Mouse (Mus musculus) left cerebral cortex, postnatal 36 days (tissue): Measurements from ENCODE around the gene AI464131. TPM values are rescaled to one million over a fixed set of nuclear protein-coding genes. Genes with fewer than 3 reads are reported as not detected.

ENCODE experiments used
- DNase-seq, 2 experiments: peaks; one replicate each; pipeline ENCODE4 v3.0.0; 2021 to 2022; ENCODE audit warnings: low spot score in 2 of 2, mixed read lengths in 1 of 2
- intact Hi-C: fragments of 180-260 bp; cut with DNase I; formaldehyde crosslinking; loops from one replicate; pipeline ENCODE4 v1.15.1; 2025
- total RNA-seq, 2 experiments: library from RNA; stranded (reverse); gene quantifications; 2 replicates each; pipeline ENCODE4 v1.2.3; 2021

Gene AI464131
- total RNA-seq, result 10 to 100 TPM; 31.8 to 32.1 TPM

DNA sequence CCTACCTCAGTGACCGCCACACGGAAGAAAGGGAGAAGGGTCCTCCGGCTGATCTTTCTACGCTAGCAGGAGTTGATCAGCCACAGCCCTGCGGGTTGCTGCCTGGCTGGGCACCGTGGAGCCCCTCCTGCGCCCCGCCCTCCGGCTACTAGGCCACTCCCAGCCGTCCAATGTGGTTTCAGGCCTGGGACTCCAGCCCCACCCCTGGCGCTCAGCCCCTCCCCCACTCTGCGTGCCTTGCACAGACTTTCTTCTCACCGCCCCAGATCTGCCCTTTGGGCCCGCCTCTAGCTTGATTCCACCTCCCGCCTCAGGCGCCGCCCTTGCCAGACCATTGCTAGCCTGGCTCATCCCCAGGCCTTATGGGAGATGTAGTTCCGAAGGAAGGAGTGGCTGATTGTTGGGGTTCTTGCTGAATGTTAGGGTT lies at the start of gene AI464131:
Gene AI464131 (minus strand): TSS at position 91 of the 427 bp plus-strand sequence.
- intact Hi-C loops, result loop anchor here (1.0 kb wide), 1 partner anchor 23 kb away; no protein-coding TSS in a partner anchor
- peak; percentile 89 for DNase-seq

DNA sequence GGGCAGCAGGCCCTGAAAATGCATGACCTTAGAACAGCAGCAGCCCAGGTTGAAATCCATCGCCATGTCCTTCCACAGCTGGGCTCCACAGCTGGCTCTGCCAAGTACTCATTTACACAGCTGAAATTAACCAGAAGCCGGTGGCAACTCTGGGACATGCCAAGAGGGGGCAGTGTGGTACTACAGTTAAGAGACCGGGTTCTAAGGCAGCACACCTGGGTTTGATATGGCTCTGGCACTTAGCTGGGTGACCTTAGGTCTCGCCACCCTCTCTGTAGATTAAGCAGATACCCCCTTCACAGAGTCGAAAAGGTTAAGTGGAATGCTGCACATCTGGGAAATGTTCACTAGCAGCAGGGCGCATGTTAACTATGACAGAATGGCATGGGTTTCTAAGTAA lies 49.7 kb upstream of the AI464131 start:
- intact Hi-C loops, result loop anchor here (5.0 kb wide), 2 partner anchors 100 to 155 kb away; no protein-coding TSS in a partner anchor
- peak in 1 of 2 experiments; percentile 61 for DNase-seq

DNA sequence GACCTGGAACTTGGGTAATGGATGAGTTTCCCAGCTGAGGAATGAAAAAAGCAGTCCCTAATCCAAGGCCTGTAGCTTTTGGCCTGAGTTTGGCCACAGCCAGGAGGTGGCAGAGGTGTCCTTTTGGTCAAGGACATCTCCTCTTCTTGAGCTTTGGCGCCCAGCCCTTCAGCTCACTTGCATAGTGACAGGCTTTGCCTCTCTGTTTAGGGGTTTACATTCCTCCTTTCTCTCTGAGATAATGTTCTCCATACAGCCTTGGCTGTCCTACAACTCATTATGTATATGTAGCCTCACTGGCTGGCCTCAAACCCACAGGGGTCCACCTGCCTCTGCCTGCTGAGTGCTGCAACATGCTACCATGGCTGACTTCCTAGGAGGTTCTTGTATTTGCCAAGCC lies 44.2 kb upstream of the AI464131 start:
- no peak for DNase-seq
- intact Hi-C loops, result no loop called here

DNA sequence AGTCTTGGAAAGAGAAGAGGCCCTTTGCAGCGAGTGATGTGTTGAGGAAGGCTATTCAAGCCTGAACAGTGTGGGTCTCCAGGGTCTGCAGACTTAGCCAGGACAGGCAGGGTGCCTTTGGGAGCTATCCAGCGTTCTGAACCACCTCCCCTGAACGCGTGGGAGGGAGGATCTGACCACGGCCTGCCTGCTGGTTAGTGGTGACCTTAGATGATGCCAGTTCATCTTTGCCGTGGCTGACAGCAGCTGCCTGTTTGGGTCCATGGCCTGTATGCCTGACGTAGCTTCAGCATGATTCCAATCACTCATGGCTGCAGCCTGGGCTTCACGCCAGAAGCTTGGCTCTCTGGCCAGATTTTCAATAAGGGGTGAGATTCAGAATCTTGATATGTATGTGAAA lies 43.1 kb upstream of the AI464131 start:
- no peak for DNase-seq
- intact Hi-C loops, result no loop called here

DNA sequence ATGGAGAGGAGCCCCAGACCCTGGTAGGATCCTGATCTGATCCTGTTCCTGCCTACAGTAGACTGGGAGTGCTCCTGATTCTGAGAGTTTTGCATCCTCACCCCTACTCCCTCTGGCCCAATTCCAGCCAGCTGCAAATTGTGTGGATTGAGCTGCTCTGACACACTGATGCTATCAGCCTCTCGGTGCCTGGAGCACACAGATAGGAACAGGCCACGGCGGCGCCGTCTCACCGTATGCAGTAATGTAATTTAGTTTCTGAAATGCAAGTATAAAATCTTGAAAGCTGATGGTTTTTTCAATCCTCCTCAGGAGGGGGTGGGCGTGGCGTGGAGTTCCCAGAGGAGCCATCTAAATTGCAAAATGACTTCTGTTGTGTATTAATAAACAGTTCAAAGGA lies 39.3 kb upstream of the AI464131 start:
- intact Hi-C loops, result no loop called here
- no peak for DNase-seq

DNA sequence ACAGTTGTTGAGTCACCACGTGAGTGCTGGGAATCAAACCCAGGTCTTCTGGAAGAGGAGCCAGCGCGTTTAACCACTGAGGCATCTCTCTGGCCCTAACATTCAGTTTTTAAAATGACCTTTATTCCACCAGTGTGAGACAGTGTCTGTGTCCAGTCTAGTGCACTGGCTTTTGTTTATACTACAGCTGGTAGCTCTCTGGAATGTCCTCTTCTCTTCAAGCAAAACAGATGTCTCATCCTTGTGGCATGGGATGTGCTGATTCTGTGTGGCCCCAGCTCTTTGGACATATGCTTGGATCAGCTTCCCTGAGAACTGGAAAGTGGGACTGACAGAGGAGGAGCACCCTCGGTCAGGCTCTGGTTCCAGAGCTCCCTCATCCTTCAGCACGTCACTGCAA lies 32.0 kb upstream of the AI464131 start:
- intact Hi-C loops, result no loop called here
- no peak for DNase-seq

DNA sequence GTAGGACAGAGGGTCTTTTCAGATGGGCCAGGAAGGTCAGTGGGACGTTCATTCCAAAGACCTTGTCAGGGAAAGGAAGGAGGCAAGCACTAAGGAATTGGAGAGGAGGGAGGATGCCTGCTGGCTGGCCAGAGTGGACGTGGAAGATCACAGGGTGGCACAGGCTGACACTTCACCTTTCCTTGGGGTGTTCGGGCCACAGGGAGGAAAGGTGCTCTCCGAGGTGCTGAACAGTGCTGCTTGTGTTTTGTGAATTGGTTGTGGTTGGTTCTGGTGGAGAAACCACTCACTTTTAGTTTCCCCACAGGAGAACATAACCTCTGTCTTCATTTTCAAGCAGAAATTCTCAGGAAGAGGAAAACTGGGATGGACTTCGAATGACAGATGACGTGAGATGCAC lies 29.5 kb upstream of the AI464131 start:
- intact Hi-C loops, result no loop called here
- no peak for DNase-seq

DNA sequence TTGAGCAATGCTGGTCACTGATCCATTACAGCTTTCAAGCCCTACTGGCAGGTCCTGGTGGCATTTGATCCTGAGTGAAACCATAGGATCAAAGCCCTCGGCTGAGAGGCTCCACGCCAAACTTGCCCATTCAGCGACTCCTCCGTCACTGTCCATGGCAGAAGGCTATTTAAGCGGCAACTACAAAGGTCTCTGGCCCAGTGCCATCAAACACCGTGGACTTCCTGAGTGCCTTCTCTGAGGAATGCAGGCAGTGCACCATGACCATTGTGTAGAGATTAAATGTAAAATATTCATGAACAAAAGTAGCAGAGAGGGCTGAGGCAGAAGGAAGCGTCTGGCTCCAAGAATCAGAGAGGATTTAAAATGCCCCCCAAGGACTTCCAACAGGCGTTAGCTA lies 25.1 kb upstream of the AI464131 start:
- intact Hi-C loops, result no loop called here
- DNase-seq, result no peak

DNA sequence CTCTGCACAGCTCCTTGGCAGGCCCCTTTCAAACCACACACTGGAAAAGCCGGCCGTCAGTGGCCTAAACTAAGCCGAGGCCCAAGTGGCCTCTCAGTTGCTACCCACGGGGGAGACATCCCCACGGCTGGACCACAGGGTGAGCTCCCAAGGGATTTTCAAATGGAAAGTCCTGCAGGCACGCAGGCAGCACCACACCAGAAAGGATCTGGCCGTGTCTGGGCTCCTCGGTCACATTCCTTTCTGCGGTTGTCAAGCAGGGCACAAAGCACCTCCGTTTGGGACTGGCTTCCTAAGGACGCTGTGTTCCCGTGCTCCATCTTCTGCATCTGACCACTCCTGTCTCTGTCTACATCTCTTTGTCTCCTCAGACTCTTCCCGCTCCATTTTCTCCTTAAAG lies 24.2 kb upstream of the AI464131 start:
- intact Hi-C loops, result no loop called here
- DNase-seq, result no peak

DNA sequence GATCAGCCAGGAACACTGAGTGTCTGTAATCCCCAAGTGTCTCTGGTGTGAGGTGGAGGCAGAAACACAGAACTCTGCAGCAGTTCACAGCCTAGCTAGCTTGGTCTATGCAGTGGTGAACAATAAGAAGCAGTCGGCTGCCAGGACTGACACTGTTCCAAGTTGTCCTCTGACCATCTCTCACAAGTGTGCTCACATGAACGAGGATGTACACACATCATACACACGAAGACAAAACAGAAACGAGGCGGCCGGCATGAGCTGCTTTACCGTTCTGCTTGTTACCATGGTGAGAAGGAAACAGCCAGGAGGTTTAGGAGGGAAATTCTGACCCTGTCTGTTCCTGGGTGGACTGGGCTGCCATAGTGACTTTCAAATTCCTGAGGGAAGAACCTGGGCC lies 23.7 kb upstream of the AI464131 start:
- intact Hi-C loops, result no loop called here

DNA sequence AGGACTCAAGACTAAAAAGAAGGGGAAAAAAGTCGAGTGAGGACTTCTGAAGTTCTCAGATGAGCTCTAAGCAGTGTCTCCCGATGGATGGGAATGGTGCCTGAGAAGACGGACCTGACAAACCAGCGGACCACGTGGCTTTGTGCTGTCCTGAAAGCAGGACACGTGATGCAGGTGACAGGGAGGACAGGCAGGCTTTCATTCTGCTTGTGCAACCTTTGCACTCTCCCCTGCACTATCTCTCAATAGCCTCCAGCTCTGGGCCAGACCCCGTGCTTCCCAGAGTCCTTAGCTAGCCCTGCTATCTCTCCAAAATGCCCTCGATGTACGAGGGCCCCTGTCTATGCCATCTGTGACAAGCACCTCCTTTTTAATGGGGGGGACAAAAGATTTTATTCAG lies 22.0 kb upstream of the AI464131 start:
- no peak for DNase-seq
- intact Hi-C loops, result loop anchor here (5.0 kb wide), 2 partner anchors 42 to 87 kb away; partner anchors contain the start of genes Dnaic1 and Fam219a

More for the DNA sequence above, 23.7 kb upstream of the AI464131 start:
- no peak for DNase-seq

DNA sequence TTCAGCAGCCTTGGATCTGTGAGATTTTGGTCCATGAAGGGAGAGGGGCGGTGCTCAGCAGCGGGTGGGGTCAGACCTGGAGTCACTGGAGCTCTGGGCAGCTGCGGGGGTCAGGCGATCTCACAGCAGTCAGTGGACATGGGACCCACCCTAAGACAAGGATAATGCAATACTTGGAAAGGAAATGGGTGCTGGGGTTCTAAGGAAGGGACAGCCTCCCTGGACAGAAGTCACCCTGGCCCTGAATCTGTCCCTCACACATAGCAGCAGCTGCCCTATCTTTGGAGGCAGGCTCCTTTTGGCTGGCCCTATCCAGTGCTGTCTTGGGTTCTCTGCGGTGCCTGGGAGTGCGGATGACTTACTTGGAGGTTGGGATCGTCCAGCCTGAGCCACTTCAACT lies 21.0 kb upstream of the AI464131 start:
- no peak for DNase-seq
- intact Hi-C loops, result loop anchor here (5.0 kb wide), 2 partner anchors 43 to 88 kb away; partner anchors contain the start of genes Dnaic1 and Fam219a

DNA sequence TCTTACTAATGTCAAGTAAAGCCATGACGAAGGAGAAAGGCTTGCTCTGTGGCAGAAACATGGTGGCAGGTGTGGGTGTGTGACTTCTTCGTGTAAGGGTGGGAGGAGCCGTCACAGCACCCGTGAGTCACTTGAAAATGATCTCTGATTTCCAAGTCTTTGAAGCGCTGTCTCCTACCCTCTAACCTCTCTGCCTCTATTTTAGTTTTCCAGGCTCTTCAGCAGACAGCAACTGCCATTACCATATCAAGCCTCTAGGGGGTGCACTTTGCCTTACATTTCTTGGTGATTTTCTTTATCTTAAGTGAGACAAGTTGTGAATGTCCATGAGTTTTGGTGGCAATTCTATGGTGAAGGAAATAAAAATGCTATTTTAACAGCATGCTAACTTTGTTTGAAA lies 19.9 kb upstream of the AI464131 start:
- no peak for DNase-seq
- intact Hi-C loops, result loop anchor here (5.0 kb wide), 2 partner anchors 45 to 90 kb away; partner anchors contain the start of genes Dnaic1 and Fam219a

DNA sequence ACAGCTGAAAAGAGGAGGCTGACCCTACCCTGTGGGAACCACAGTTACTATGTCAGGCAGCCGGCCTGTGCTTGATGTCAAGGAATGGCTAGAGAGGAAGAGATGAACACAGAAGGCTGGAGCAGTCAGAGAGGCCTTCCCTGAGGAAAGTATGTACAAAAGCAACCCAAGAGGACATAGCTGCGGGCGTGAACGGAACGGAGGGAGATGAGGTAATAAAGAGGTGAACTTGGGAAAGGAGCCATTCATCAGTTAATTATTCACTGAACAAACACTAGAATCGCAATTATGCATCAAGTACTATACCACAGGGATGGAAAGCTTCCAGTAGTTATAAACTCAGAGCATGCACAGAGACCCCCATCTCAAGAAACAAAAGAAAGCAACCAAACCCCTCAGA lies 19.3 kb upstream of the AI464131 start:
- intact Hi-C loops, result loop anchor here (5.0 kb wide), 2 partner anchors 45 to 90 kb away; partner anchors contain the start of genes Dnaic1 and Fam219a
- DNase-seq, result no peak

DNA sequence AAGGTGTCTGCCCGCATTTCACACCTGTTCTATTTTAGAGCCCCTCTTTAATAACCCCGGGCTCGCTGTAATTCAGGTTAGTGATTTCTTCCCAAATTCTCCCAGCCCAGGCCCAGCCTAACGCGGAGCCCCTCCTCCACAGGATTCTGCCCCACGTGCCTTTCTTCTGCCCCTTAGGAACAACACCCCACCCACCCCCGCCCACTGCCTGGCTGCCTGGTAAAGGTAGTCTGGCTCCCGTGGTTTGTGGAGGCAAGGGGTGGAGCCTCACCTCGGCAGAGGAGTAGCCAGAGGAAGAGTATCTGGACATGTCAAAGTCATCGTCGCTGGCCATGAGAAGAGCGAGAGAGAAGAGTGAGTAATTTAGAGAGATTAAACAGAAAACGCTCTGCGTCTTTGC lies 17.8 kb upstream of the AI464131 start:
- no peak for DNase-seq
- intact Hi-C loops, result loop anchor here (5.0 kb wide), 2 partner anchors 47 to 92 kb away; partner anchors contain the start of genes Dnaic1 and Fam219a

DNA sequence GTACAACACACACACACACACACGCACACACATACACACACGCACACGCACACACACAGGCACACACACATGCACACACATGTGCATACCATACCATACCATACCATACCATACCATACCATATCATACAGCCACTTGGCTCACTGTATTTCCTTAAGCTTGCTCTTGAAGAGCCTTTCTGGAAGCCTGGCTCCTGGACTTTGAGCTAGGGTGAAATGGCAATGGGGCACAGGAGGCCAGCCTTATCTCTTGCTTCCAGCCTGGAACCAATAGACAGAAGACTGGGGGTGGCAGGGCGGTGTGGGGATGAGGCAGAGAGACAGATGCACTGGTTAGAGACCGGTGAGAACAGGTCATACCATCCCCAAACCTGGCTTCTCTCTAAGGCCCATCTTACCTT lies 16.3 kb upstream of the AI464131 start:
- no peak for DNase-seq
- intact Hi-C loops, result no loop called here

DNA sequence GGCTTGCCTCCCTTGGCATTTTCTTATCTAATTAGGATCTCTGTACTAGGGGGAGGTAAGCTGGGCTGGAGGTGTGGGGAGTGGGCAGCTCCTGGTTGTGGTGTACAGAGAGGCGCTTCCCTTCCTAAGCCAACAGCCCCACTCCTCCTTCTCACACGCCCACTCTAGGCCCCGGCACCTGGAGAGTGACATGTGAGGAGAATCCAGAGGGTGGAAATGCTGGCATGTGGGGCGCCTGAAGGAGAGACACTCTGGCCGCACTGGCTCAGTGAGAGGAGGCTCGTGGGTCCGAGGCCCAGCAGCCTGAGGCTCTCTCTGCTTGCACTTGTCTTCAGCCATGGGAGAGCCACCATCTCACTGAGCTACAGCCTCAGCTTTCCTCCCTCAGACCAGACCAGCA lies 15.5 kb upstream of the AI464131 start:
- intact Hi-C loops, result no loop called here
- DNase-seq, result peak in 1 of 2 experiments; percentile 38

DNA sequence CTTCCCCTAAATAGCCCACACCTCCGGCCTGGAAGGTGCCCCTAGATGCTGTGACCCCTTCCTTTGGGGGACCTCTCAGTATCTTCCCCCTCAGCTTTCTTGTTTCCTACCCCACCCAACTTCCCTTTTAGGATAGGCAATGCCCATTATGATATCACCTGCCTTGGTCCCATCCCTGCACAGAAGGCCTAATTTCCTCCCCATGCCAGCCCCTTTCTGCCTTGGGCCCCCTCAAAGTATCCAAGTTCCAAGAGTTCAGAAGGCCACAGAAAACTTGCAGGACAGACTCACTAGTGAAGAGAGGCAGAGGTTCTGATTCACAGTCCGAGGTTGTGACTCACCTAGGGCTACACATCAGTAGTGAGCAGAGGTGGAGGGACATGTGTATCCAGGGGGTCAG lies 14.4 kb upstream of the AI464131 start, which contains the start of gene 1110017D15Rik:
Gene 1110017D15Rik (minus strand): TSS at position 101 of the 400 bp plus-strand sequence.
- DNase-seq, result no peak
- intact Hi-C loops, result no loop called here

DNA sequence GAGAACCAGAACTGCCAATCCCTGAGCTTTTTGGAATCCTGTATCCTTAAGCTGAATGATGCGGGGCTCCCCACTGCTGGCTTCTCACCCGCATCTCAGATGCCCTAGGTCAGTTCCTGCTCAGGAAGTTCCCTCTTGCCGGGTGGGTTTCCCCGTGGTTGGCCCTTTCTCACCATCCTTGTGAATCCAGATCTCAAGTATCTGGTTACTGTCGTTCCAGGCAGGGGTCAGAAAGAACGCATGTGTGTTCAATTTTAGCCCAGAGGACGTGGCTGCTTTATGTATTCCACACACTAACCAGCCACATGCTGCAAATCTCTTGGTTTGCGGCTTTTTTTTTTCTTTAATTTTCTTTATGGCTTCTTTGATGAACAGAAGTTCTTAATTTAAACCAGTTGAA lies 10.8 kb upstream of the AI464131 start:
- no peak for DNase-seq
- intact Hi-C loops, result no loop called here

DNA sequence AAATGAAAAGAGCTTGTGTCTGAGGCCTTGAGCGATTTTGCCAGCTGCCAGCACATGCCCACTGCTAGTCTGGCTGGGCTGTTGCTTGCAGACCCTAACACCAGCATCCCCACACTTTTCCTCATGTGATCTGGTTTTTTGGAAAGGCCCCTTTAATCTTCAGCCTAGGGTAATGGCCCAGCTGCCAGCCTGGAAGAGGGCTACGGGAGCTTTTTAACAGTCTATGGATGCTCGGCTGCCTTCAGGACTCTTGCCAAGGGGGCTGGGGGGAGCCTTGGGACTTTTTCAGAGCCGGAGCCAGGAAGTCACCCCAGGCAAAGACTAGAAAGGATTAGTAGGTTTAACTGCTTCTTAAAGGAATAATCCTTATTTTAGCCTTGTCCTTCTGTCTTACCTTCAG lies 10.4 kb upstream of the AI464131 start:
- DNase-seq, result no peak
- intact Hi-C loops, result no loop called here

DNA sequence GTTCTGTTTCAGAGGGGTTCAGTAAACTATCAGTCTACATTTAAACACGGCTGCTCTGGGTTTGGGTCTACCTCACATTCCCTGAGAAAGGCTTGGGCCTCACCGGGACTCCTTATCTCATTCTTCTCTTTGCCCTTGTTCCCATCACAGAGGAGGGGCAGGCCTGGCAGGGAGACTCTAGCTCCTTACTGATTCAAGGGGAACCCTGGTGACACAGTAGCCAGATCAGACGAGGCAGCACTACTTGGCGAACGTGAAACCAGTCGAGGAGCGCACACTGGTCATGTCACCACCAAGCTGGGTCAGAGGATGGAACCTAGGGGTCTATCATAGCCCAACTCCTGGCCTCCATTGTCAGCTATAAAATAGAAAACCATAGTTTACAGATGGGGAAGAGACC lies 5.1 kb upstream of the AI464131 start:
- DNase-seq, result no peak
- intact Hi-C loops, result no loop called here
